Mouse (Mus musculus): ENCODE data around the gene Crybb1.

DNA sequence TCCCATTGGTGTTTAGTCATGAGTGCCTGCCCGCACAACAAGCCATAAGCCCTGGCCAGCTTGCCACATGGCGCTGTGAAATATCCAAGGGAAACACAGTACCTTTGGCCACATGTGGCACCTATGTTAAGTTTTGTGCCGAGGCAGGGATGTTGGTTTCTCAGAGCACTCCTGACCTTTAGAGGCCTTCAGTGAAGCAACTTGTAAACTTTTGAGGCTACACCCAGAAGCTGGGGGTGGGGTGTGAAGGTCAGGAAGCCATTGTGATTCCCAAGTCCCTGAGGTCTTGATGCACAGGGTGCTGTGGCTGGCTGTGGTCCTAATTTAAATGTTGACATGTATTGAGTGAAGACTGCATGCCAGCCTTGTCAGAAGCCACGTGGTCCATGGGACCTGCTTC, 43.8 kb downstream of the Crybb1 start:
- no peak for TF ChIP-seq POLR2A (IDR thresholded peaks at IDR 0.05; ENCODE audit: borderline replicate concordance, extremely low read depth, insufficient read depth, insufficient read length, poor library complexity, severe bottlenecking)
- no peak for TF ChIP-seq CTCF (IDR thresholded peaks at IDR 0.05; ENCODE audit: borderline replicate concordance, extremely low read depth, insufficient read depth, insufficient read length)
